Comparison of ENCODE assay signal across 10 mouse cellular contexts in genomic region chr8:13705668-13706067, GRCm38 (mm10). TPM values are rescaled to one million over a fixed set of nuclear protein-coding genes. Genes with fewer than 3 reads are reported as not detected.
DNase-seq lines count a peak whose midpoint lies in the region; ATAC-seq and TF ChIP-seq lines count a peak whose summit lies in the region.
"Had no signal": no experiment of that assay in that cellular context is flagged by ENCODE, and none has a peak within 500 bp of the region (broad histone marks: within the 10 kb centered on the region; RNA-seq: fewer than 3 reads in every experiment).

Gene Cfap97d2 (plus strand): TSS chr8:13705889.

- peak; percentile 70 to 71; a peak in 3 of 4 replicates for ATAC-seq in hematopoietic stem cell, adult 5-6 weeks (replicated peaks in 1 of 2; ENCODE audit: insufficient read depth in 1 of 2, low FRiP score in 2 of 2, low TSS enrichment in 1 of 2, low read depth in 1 of 2, poor library complexity in 2 of 2, severe bottlenecking in 2 of 2)
- ATAC-seq: Patski had no signal

- no peak for TF ChIP-seq RAD21 in MEL (IDR thresholded peaks at IDR 0.05; ENCODE audit: low read depth, low read length)

- DNase-seq in heart, adult 2 months, result peak; percentile 47 to 50
- DNase-seq in heart, adult 8-10 months (ENCODE audit: low spot score), result no peak
- no peak for DNase-seq in MEL (ENCODE audit: low read depth, low spot score)
- peak; percentile 78 for DNase-seq in embryo, embryonic 9.5 days (ENCODE audit: extremely low spot score)
- DNase-seq in left cerebral cortex, postnatal 25 days (ENCODE audit: low spot score in 2 of 2), result peak; percentile 56 to 66
- DNase-seq in neural tube, embryonic 10.5 days (ENCODE audit: extremely low spot score, low spot score), result peak; percentile 87
- DNase-seq in thymus, postnatal 14 days, result peak; percentile 63

- no peaks in the 10 kb centered on the region for H3K4me1 ChIP-seq in heart, adult 2 months (ENCODE audit: control insufficient read depth, insufficient read depth, low read length)
- no peaks in the 10 kb centered on the region; a peak in 1 of 4 replicates for H3K4me1 ChIP-seq in MEL (ENCODE audit: control insufficient read depth in 1 of 2, insufficient read depth in 2 of 2, low read length in 2 of 2)

- WGBS in heart, adult 2 months, result 32% methylated on average over 5 of the region's 5 CpGs

- TF ChIP-seq CTCF in heart, adult 2 months (IDR thresholded peaks at IDR 0.05), result no peak
- no peak for TF ChIP-seq CTCF in MEL (IDR thresholded peaks at IDR 0.05 in 2 of 3, conservative IDR thresholded peaks at IDR 0.05 in 1 of 3; ENCODE audit: control insufficient read depth in 1 of 3, insufficient read depth in 1 of 3, low read depth in 2 of 3, low read length in 3 of 3, poor library complexity in 1 of 3, severe bottlenecking in 1 of 3)

- no peaks in the 10 kb centered on the region for H3K27me3 ChIP-seq in heart, adult 2 months (ENCODE audit: control insufficient read depth, insufficient read depth, low read length)
- H3K27me3 ChIP-seq in MEL (ENCODE audit: control insufficient read depth in 1 of 2, insufficient read depth in 2 of 2, low read length in 2 of 2), result peaks cover 0 to 1% of the 10 kb centered on the region in 2 experiments; a peak in 1 of 4 replicates
- H3K27me3 ChIP-seq: heart, embryonic 15.5 days; Patski had no signal

- H3K9ac ChIP-seq in heart, adult 2 months (ENCODE audit: low read depth, low read length), result no peak within 1 kb of the TSS
- H3K9ac ChIP-seq in MEL (ENCODE audit: control insufficient read depth, low read depth, low read length, poor library complexity, severe bottlenecking), result no peak within 1 kb of the TSS
- H3K9ac ChIP-seq: heart, embryonic 15.5 days had no signal

- H3K27ac ChIP-seq in heart, adult 2 months, result no peak within 1 kb of the TSS
- H3K27ac ChIP-seq in MEL (ENCODE audit: control insufficient read depth, low read depth, low read length), result no peak within 1 kb of the TSS
- H3K27ac ChIP-seq: heart, embryonic 15.5 days had no signal

- TF ChIP-seq POLR2A in heart, adult 2 months (IDR thresholded peaks at IDR 0.05; ENCODE audit: insufficient read depth, low read depth, low read length), result no peak
- no peak for TF ChIP-seq POLR2A in MEL (IDR thresholded peaks at IDR 0.05; ENCODE audit: control insufficient read depth in 1 of 2, insufficient read depth in 1 of 2, low read depth in 1 of 2, low read length in 2 of 2, poor library complexity in 1 of 2)

- H3K79me2 ChIP-seq in heart, adult 2 months (replicated peaks; ENCODE audit: control insufficient read depth, insufficient read depth, low read length), result no peaks in the 10 kb centered on the region
- no peaks in the 10 kb centered on the region for H3K79me2 ChIP-seq in MEL (ENCODE audit: control insufficient read depth, insufficient read depth, low read length, poor library complexity)

- intact Hi-C loops in heart, adult 2 months (cut with DNase I), result no loop called here
- intact Hi-C loops in left cerebral cortex, postnatal 25 days (cut with DNase I), result no loop called here

- TF ChIP-seq EP300 in heart, adult 2 months (IDR thresholded peaks at IDR 0.05; ENCODE audit: insufficient read depth, low read depth, low read length), result no peak
- no peak for TF ChIP-seq EP300 in MEL (IDR thresholded peaks at IDR 0.05; ENCODE audit: low read depth in 1 of 2, low read length in 2 of 2)

- no peak within 1 kb of the TSS for H3K4me3 ChIP-seq in heart, adult 2 months
- H3K4me3 ChIP-seq in MEL (ENCODE audit: control insufficient read depth in 1 of 2, insufficient read depth in 1 of 2, low read depth in 2 of 2, low read length in 2 of 2), result no peak within 1 kb of the TSS
- H3K4me3 ChIP-seq: heart, embryonic 15.5 days had no signal

- no peaks in the 10 kb centered on the region for H3K9me3 ChIP-seq in MEL (replicated peaks; ENCODE audit: insufficient read depth, low read length)
- H3K9me3 ChIP-seq: heart, embryonic 15.5 days had no signal

- no peaks in the 10 kb centered on the region for H3K36me3 ChIP-seq in heart, adult 2 months (ENCODE audit: control insufficient read depth, insufficient read depth, low read length)
- no peaks in the 10 kb centered on the region; a peak in 2 of 4 replicates for H3K36me3 ChIP-seq in MEL (ENCODE audit: control insufficient read depth in 1 of 2, insufficient read depth in 2 of 2, low read length in 2 of 2)
- H3K36me3 ChIP-seq: heart, embryonic 15.5 days had no signal

TF ChIP-seq in MEL, 35 proteins besides CTCF, POLR2A, EP300 and RAD21:
- TF ChIP-seq USF1 (IDR thresholded peaks at IDR 0.05; ENCODE audit: low read depth, low read length), result peak; percentile 70
- TF ChIP-seq NRF1 (IDR thresholded peaks at IDR 0.05; ENCODE audit: insufficient read depth, low read depth, low read length, poor library complexity, severe bottlenecking), result no peak

RNA-seq across cellular contexts. Expression of gene Cfap97d2, which starts in this region (rescaled TPM):
- under 1 TPM in 1 of 2 experiments, not detected in 1; 0.52 TPM for total RNA-seq in heart, adult 2 months (2021)
- polyA plus RNA-seq in heart, adult 2 months (2012; rRNA removed), result 0.49 TPM in 1 of 2 replicates, not detected in the other
- total RNA-seq in heart, adult 8-10 months (2022), result not detected
- not detected in 2 replicates for total RNA-seq in MEL (2012; rRNA removed)
- polyA plus RNA-seq in MEL (2012; ENCODE audit: insufficient read depth in 1 of 2, insufficient read length in 2 of 2, low read depth in 1 of 2, low replicate concordance in 2 of 2, missing spikeins in 1 of 2), result not detected
- not detected in 2 replicates for total RNA-seq in hematopoietic stem cell, adult 5-6 weeks (2017)
- 1 to 10 TPM in 1 of 2 experiments, under 1 TPM in 1; 0.76 to 1.4 TPM for total RNA-seq in left cerebral cortex, postnatal 25 days (2021)
- polyA plus RNA-seq: heart, embryonic 15.5 days; Patski had no signal

Comparison
In these comparisons a context has a peak if more than half of its experiments do, and no peak if none do; other contexts are left out.
1. Peak in DNase-seq in heart, adult 2 months; RNA of the gene not detected or under 1 TPM.
2. Peak in ATAC-seq in hematopoietic stem cell, adult 5-6 weeks; RNA of the gene not detected or under 1 TPM.
3. DNase-seq: peak in embryo, embryonic 9.5 days (single experiment), left cerebral cortex, postnatal 25 days (2 of 2), neural tube, embryonic 10.5 days (single experiment) and thymus, postnatal 14 days (single experiment); none in heart, adult 8-10 months (single experiment) and MEL (single experiment).